Mouse (Mus musculus): ENCODE results near the gene Rrp9.

Gene Rrp9

GRCm38 (mm10) chr9:106475663-106476001, at the start of gene Rrp9:
Rrp9 (plus strand) TSS chr9:106475963.
- DNase-seq (ENCODE audit: low read depth, low spot score) = no peak

GRCm38 (mm10) chr9:106428719-106429220, 47.0 kb upstream of the Rrp9 start:
- no peak for DNase-seq (ENCODE audit: low read depth, low spot score)

- peak; percentile 98 for DNase-seq (ENCODE audit: low read depth, low spot score)
Measured at GRCm38 (mm10) chr9:106429221-106430014, 46.3 kb upstream of the Rrp9 start, which contains the start of gene Rpl29. Rpl29 (plus strand) TSS chr9:106429454.

DNA sequence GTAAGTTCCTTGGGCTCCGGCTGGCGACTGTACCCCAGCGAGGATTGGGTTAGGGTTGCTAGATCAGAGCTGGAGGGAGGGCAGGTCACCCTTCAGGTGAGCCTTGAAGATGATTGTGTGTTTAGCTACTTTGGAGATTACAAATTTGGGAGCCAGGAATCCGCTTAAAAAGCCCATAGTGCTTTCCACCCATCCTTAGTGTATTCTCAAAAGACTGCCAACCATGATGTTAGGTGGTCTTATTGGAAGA, 45.8 kb upstream of the Rrp9 start:
- DNase-seq (ENCODE audit: low read depth, low spot score) = no peak

- DNase-seq (ENCODE audit: low read depth, low spot score) = no peak
Measured at GRCm38 (mm10) chr9:106433389-106433788, 42.4 kb upstream of the Rrp9 start.

GRCm38 (mm10) chr9:106436566-106436965, 39.2 kb upstream of the Rrp9 start:
- DNase-seq (ENCODE audit: low read depth, low spot score) = no peak

- no peak for DNase-seq (ENCODE audit: low read depth, low spot score)
Measured at GRCm38 (mm10) chr9:106442680-106443079, 33.1 kb upstream of the Rrp9 start.

GRCm38 (mm10) chr9:106444836-106445235, 30.9 kb upstream of the Rrp9 start:
- DNase-seq (ENCODE audit: low read depth, low spot score) = no peak

GRCm38 (mm10) chr9:106447348-106447747, 28.4 kb upstream of the Rrp9 start, which contains the start of the genes Abhd14b and Abhd14a:
Abhd14b (plus strand) TSS chr9:106447459.
Abhd14a (minus strand) TSS chr9:106447678.
- DNase-seq (ENCODE audit: low read depth, low spot score) = peak; percentile 91

DNA sequence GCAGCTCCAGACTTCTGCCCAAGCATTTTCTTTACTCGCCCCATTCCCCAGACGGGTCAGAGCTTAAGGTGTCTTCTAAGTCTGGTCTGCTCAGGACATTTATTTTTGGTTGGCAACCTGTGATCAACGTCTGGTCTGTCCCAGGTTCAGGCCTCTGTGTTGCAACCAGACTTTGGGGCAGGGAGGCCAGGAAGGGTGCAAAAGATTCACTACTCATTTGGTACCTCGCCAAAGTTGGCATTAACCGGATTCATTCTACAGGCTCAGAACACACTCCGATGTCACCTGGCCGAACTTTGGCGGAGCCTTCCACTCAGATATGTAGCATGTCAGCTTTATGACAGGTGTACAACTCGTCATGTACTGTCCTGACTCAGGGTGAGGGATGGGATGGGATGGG, 27.8 kb upstream of the Rrp9 start:
- no peak for DNase-seq (ENCODE audit: low read depth, low spot score)

GRCm38 (mm10) chr9:106448498-106449031, 27.2 kb upstream of the Rrp9 start:
- no peak for DNase-seq (ENCODE audit: low read depth, low spot score)

- DNase-seq (ENCODE audit: low read depth, low spot score) = no peak
Measured at GRCm38 (mm10) chr9:106449947-106450346, 25.8 kb upstream of the Rrp9 start.

- no peak for DNase-seq (ENCODE audit: low read depth, low spot score)
Measured at GRCm38 (mm10) chr9:106450661-106451060, 25.1 kb upstream of the Rrp9 start.

DNA sequence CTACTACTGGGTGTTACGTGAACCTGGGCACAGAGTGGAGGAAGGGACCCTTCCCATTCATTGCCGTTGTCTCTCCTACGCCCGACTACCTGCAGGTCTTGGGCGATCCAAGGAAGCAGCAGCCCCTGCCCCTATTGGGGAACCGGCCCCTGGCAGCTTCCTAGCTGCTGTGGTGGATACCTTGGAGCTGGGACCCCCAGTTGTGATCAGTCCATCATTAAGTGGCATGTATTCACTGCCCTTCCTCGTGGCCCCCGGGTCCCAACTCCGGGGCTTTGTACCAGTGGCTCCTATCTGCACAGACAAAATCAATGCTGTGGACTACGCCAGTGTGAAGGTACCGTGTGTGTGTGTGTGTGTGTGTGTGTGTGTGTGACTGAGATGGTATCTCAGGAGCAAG, 24.5 kb upstream of the Rrp9 start:
- no peak for DNase-seq (ENCODE audit: low read depth, low spot score)

GRCm38 (mm10) chr9:106451899-106452298, 23.9 kb upstream of the Rrp9 start:
- no peak for DNase-seq (ENCODE audit: low read depth, low spot score)

- no peak for DNase-seq (ENCODE audit: low read depth, low spot score)
Measured at GRCm38 (mm10) chr9:106452351-106452750, 23.4 kb upstream of the Rrp9 start.

DNA sequence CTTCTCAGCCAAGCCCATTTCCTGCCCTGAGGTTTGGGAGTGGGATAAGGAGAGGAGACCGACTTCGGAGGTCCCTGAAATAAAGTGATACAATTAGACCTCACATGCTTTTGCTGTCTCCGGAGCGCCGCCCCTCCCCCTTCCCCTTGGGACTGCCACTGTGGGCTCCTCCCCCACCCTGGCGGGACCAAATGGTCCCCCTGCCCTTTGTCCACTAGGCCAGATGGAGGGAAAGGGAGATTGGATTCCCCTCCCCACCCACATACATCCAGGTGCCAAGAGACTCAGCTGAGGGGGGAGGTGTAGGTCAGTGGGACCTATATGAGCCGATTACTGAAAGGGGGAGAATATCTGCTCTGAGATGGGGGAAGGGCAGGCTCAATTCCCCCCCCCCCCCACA, 22.9 kb upstream of the Rrp9 start:
- DNase-seq (ENCODE audit: low read depth, low spot score) = no peak

- DNase-seq (ENCODE audit: low read depth, low spot score) = no peak
Measured at GRCm38 (mm10) chr9:106453271-106454070, 22.3 kb upstream of the Rrp9 start, which contains the start of gene Pcbp4. Pcbp4 (plus strand) TSS chr9:106453291.

DNA sequence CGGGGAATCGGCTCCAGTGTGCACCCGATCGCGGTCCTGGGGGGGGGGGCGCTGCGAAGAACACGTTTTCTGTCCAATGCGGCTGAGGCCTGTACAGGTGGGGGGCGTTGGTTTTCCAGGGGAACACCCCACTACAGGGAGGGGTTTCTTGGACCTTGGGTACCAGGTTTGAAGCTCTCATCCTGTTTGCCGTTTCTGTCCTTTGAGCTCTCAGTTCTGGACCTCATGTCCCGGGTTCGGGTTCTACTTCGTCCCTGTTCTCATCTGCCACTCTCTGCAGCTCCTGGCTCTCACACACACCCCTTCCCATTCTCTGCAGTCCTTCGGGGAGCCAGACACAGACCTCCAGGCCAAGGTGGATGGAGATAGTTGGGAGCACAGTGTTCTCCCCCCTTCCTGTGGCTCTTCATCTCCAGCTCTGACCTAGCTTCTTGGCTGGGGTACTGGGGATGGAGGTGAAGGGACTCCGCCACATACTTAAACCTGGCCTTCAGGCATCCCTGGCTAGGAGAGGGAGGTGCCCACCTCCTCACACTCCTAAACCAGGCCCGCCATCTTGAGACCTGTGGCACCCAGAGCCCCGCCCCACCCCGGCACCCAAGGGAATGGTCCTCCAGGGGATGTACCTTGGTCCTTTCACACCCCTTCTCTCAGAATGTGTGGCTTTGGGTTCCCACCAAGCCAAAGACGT, 21.5 kb upstream of the Rrp9 start:
- DNase-seq (ENCODE audit: low read depth, low spot score) = no peak

- DNase-seq (ENCODE audit: low read depth, low spot score) = peak; percentile 63
Measured at GRCm38 (mm10) chr9:106454888-106455681, 20.7 kb upstream of the Rrp9 start.
